Mouse (Mus musculus) brain, embryonic 14.5 days (tissue): ENCODE results near the gene Suclg1. TPM values are rescaled to one million over a fixed set of nuclear protein-coding genes. Genes with fewer than 3 reads are reported as not detected.

Experiments used
- DNase-seq: peaks from one replicate; pipeline ENCODE4 v3.0.0-alpha.2; 2011; ENCODE audit warnings: low read depth
- CTCF ChIP-seq: fragments of 200-500 bp; IDR thresholded peaks from 2 replicates; pipeline ENCODE4 v1.5.1; 2012; ENCODE audit warnings: inconsistent platforms, mild to moderate bottlenecking, moderate library complexity, borderline replicate concordance; ENCODE audit not compliant: insufficient read depth, insufficient read length; ENCODE audit errors: extremely low read depth
- POLR2A ChIP-seq: fragments of 200-500 bp; IDR thresholded peaks from 2 replicates; pipeline ENCODE4 v1.6.1; 2012; ENCODE audit warnings: mild to moderate bottlenecking, inconsistent platforms, borderline replicate concordance; ENCODE audit not compliant: poor library complexity, insufficient read depth, insufficient read length, severe bottlenecking; ENCODE audit errors: extremely low read depth
- polyA plus RNA-seq: library from polyadenylated mRNA; depleted of rRNA; stranded (reverse); fragments of >200 nt; gene quantifications from 2 replicates; pipeline ENCODE4 v1.2.3, GENCODE M21; 2012

The Suclg1 gene
- polyA plus RNA-seq, 1 experiment: 89.7 TPM

DNA sequence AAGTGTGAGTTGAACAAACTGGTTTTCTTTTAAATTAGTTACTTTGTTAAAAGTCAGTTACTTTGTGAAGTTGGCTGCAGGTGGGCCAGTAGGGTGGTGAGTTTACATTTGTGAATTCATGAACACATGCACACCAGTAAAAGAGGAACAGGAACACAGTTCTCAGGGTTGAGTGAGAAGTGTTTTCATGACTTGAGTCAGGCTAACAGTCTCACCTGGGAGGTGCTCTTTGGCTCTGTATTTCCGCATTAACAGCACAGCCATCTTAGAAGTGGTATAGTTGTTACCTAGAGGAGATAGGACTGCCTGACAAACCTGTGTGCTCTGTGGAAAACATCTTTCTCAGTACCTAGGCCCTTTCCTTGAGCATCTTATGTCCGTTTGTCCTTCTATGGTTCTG, 4.8 kb downstream of the Suclg1 start:
- no peak for TF ChIP-seq CTCF
- TF ChIP-seq POLR2A: no peak
- no peak for DNase-seq

DNA sequence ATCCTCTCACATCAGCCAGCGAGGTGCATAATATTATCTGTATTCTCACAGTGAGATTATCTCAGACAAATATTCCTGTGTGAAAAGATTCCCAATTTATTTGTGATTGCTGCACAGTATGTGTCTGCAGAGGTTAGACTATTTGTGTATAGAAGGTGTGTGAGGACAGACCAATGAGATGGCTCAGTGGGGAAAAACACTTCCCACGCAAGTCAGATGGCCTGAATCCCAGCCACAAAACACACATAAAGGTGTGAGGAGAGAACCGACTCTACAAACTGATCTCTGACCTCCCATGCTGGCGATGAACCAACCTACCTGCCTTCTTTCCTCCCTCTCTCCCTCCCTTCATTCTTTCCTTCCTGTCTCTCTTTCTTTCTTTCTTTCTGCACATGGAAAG, 5.4 kb downstream of the Suclg1 start:
- no peak for DNase-seq
- no peak for TF ChIP-seq POLR2A

DNA sequence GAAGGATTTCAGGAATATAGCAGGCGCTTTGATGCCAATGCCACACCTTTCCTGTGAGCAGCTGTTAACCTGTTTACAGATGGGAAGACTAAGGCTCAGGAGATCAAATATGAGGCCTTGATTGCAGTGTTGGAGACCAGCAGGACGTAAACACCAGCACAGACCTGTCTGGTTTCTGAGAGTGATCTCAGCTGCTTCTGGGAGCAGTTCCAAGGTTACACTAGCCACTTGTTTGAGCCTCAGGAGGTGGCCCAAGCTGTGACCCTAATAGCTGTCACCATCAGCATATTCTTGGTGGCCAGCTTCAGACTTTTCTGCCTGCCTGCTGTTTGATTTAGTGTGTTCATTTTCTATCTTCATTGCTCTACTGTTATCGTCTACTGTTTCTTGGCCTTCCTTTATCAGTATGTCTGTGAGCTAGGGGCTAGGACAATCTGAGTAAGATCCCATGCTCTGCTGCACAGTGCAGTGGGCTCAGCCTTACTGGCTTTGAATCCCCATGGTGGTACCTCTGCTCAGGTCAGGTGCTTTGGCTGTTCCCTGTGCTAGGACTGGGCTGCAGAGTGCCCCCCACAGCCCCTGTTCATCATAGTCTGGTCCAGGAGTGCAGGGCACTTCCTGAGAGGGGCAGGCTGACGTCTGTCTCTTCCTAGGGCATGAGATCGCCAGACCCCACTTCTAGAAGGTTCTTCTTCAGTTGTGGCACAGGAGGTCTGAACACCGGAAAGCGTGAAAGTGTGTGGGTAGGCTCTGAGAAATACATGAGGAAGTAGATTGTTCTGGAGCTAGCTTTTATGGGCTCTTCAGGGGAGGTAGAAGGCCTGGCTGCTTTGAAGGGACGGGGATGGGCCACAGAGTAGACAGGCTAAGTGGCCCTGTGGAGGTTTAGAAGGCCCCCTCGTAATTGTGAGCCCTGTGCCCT, 6.4 kb downstream of the Suclg1 start:
- DNase-seq: no peak
- TF ChIP-seq CTCF (no peak), POLR2A (no peak)

- DNase-seq: no peak
- TF ChIP-seq CTCF (no peak), POLR2A (no peak)
Observed at GRCm38 (mm10) chr6:73257068-73257467, 8.9 kb downstream of the Suclg1 start.

- no peak for DNase-seq
- TF ChIP-seq POLR2A (no peak), CTCF (no peak)
Observed at GRCm38 (mm10) chr6:73260110-73260509, 11.9 kb downstream of the Suclg1 start.

GRCm38 (mm10) chr6:73264801-73265200, 16.6 kb downstream of the Suclg1 start:
- DNase-seq: no peak
- TF ChIP-seq CTCF (no peak), POLR2A (no peak)

GRCm38 (mm10) chr6:73267738-73268311, 19.6 kb downstream of the Suclg1 start:
- DNase-seq: no peak
- TF ChIP-seq CTCF (no peak), POLR2A (no peak)

- TF ChIP-seq CTCF (no peak), POLR2A (no peak)
- DNase-seq: no peak
Observed at GRCm38 (mm10) chr6:73269374-73269773, 21.2 kb downstream of the Suclg1 start.

GRCm38 (mm10) chr6:73271546-73272091, 23.4 kb downstream of the Suclg1 start:
- no peak for DNase-seq
- TF ChIP-seq CTCF (no peak), POLR2A (no peak)

DNA sequence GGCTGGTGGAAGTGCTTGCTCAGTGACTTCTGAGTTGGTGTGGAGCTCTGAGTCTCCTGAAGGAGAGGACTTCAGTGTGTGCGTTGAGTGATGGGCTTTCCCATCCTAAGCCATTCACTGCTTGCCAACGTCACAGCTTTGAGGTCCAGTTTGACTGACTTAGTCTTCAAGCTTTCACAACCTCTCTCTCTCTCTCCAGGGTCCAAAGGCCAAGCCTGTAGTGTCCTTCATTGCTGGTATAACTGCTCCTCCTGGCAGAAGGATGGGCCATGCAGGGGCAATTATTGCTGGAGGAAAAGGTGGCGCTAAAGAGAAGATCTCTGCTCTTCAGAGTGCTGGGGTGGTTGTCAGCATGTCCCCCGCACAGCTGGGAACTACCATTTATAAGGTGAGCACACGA, 26.8 kb downstream of the Suclg1 start:
- TF ChIP-seq POLR2A (no peak), CTCF (no peak)
- no peak for DNase-seq

- TF ChIP-seq CTCF (no peak), POLR2A (no peak)
- DNase-seq: no peak
Observed at GRCm38 (mm10) chr6:73279681-73280080, 31.5 kb downstream of the Suclg1 start.
